Mouse (Mus musculus): ENCODE data around the gene Ggt1. TPM values are rescaled to one million over a fixed set of nuclear protein-coding genes. Genes with fewer than 3 reads are reported as not detected.
A peak's percentile ranks its signal among the peaks of the same experiment; 100 is the strongest.

The Ggt1 gene
- total RNA-seq, 2 experiments from 2014 or later, result 0.33 TPM; not detected in 1

DNA sequence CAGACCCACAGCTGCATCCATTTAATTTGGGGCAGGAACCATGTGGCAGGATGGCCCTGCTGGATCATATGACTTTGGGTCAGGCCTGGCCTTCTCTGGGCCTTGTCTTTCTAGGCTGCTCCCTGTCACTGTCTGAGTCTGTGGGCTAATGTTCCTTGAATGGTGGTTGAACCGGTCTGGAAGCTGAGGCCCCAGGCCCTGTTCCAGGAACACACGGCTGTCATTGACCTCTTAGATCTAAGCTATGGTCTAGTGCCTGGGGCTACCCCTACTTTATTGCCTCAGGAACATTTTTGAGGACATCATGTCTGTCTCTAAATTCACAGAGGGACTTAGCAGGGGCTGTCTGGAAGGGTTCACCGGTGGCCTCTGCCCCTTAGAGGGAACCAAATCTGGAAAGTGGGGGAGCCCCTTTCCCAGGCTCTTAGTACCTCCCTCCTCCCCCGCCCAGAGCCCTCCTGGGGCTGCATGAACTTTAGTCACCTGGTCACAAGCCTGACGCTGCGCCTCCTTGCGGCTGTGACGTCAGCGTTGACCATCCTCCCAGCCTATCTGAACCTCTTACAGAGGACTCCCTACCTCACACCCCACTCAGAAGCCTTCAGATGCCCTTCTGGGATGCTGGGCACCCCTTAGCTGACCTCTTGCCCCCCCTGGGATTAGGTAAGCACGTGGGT is 9.7 kb downstream of the Ggt1 start:
- DNase-seq, result no peak
- intact Hi-C loops (cut with DNase I), result no loop called here

GRCm38 (mm10) chr10:75571937-75572336 is 10.5 kb downstream of the Ggt1 start:
- no peak for DNase-seq
- intact Hi-C loops (cut with DNase I), result no loop called here

DNA sequence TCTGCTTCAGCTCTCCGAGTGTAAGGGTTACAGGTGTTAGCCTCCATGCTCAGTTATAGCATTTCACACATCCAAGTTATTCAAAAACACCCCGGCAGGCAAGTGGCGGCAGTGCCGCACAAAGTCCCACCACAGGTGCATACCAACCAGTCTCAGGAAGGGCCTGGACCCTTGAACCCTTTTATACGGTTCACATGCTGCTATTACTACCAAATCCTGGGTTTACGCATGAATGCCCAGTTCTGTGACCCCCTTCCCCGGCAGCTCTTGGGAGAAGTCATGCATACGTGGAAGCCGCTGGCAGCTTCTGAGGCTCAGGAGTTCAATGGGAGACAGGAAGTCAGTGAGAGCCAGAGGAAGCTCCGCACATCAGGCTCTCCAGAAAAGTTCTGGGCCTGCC is 11.8 kb downstream of the Ggt1 start:
- DNase-seq, result no peak
- intact Hi-C loops (cut with DNase I), result no loop called here

DNA sequence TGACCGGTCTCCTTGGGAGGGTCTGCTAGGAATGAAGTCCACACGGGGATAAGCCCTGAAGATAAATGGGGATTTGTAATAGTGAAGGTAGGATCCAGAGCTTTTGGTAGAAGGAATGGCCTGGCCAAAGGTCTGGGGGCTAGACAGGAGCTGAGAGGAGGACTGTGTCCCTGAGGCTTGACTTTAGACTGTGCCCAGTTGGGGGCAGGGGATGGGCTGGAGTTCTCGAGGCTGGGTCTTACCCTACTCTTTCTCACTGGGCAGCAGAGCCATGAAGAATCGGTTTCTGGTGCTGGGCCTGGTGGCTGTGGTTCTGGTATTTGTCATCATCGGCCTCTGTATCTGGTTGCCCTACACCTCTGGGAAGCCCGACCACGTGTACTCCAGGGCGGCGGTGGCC is 12.6 kb downstream of the Ggt1 start:
- intact Hi-C loops (cut with DNase I), result no loop called here
- DNase-seq, result no peak

- DNase-seq, result no peak
- intact Hi-C loops (cut with DNase I), result no loop called here
Observed at GRCm38 (mm10) chr10:75579129-75579528, 17.7 kb downstream of the Ggt1 start.

GRCm38 (mm10) chr10:75585876-75586552 is 24.6 kb downstream of the Ggt1 start:
- intact Hi-C loops (cut with DNase I), result loop anchor here (2.0 to 5.0 kb wide), 3 partner anchors 117 to 363 kb away; no protein-coding TSS in a partner anchor
- peak; percentile 86 to 88 for DNase-seq

GRCm38 (mm10) chr10:75586553-75586879 is 25.1 kb downstream of the Ggt1 start:
- intact Hi-C loops (cut with DNase I), result loop anchor here (2.0 to 5.0 kb wide), 3 partner anchors 116 to 362 kb away; no protein-coding TSS in a partner anchor
- DNase-seq, result no peak

GRCm38 (mm10) chr10:75587781-75588180 is 26.4 kb downstream of the Ggt1 start:
- intact Hi-C loops (cut with DNase I), result loop anchor here (1.0 to 5.0 kb wide), 4 partner anchors 48 to 361 kb away; no protein-coding TSS in a partner anchor
- DNase-seq, result no peak

DNA sequence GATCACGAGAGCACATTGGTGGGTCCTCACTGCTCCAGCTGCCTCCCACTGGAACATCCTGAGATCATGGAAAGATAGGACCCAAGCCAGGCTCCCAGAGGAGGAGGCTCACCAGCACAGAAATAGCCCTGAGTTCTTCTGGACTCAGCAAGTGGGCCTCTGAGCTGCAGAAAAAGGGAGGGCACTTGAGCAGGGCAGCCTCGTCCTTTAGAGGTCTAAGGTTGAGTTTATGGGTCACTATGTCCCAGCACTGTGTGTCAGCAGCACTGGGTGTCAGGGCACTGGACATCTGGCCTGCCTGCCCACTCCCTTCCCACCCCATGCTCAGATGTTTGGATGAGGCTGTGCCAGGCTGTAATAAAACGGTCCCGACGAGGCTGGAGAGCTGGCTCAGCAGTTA is 26.9 kb downstream of the Ggt1 start:
- DNase-seq, result peak in 1 of 2 experiments; percentile 33
- intact Hi-C loops (cut with DNase I), result loop anchor here (5.0 kb wide), 1 partner anchor 264 kb away; no protein-coding TSS in a partner anchor

- DNase-seq, result peak; percentile 53 to 58
- intact Hi-C loops (cut with DNase I), result loop anchor here (5.0 kb wide), 1 partner anchor 263 kb away; no protein-coding TSS in a partner anchor
Observed at GRCm38 (mm10) chr10:75589129-75589528, 27.7 kb downstream of the Ggt1 start, which contains the start of gene Ggt5. Ggt5 (plus strand) TSS chr10:75589340.

- DNase-seq, result peak in 1 of 2 experiments; percentile 28
- intact Hi-C loops (cut with DNase I), result loop anchor here (5.0 kb wide), 1 partner anchor 263 kb away; no protein-coding TSS in a partner anchor
Observed at GRCm38 (mm10) chr10:75589651-75590050, 28.2 kb downstream of the Ggt1 start.

GRCm38 (mm10) chr10:75591211-75591894 is 29.9 kb downstream of the Ggt1 start:
- intact Hi-C loops (cut with DNase I), result no loop called here
- DNase-seq, result no peak

DNA sequence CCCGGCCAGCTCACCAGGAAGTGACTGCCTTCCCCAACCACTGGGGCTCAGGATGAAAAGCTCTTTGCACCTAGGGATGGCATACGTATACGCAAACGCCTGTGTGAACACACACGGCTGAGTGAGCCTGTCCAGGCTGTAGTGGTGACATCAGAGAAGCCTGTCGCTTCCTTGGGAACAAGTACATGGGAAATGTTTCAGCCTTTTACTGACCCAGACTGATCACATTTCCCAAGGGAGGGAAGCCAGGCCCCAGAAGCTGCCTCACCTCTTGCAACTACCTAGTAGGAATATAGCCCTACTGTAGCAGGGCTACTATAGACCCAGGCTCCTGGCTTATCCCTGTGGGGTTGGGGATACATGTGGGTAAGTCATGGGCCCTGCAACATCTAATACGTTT is 31.2 kb downstream of the Ggt1 start:
- intact Hi-C loops (cut with DNase I), result no loop called here
- no peak for DNase-seq

GRCm38 (mm10) chr10:75595981-75596380 is 34.6 kb downstream of the Ggt1 start:
- peak; percentile 56 to 73 for DNase-seq

DNA sequence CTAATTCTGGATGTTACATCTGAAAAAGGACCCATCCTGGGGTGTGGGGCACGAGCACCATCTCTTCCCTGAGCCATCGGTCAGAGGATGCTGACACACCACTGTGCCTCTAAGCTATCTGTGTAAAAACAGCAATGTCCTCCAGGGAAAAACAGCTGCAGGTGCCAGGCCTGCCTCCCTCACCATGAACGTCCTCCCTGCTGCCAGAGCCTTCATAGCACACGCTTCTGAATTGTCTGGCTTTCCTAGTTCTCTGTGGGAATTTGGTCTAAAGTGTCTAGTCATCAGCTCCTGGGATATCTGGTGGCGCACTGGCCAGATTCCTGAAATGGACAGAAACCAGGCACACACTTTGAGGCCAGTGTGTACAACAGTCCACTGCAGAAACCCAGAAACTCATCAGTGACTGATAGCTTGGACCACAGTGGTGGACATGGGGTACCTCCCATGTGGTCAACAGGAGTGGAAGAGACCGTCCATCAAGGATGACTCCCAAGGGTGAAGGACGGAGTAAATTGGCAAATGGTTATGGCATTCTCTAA is 38.9 kb downstream of the Ggt1 start:
- intact Hi-C loops (cut with DNase I), result no loop called here
- DNase-seq, result no peak

More at GRCm38 (mm10) chr10:75595981-75596380, 34.6 kb downstream of the Ggt1 start:
- intact Hi-C loops (cut with DNase I), result no loop called here

DNA sequence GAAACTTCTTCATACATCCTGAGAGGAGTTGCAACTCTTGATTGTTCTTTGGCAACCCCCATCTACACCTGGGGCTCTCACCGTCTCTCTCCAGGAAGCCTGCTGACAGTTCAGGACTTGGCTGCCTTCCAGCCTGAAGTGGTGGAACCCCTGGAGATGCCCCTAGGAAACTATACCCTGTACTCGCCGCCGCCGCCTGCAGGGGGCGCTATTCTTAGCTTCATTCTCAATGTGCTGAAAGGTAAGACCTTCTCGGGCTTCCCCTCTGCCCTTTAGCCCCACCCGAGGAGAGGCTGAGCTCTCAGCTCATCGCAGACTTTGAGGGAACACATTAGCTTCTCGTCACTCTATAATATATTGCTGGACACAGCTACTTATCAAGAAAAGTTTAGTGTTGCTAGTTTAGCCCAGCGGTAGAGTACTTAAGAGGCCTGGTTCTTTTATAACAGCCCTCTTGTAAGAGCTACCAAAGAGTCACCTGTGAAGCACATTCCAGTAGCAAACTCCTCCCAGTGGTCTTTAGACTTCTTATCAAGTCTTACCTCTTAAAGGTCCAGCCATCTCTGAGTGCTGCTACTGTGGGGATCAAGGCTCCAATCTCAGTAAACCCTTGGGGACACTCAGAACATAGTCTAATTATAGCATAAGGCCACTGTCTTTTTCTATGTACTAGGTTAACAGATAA is 43.9 kb downstream of the Ggt1 start:
- no peak for DNase-seq
- intact Hi-C loops (cut with DNase I), result no loop called here

GRCm38 (mm10) chr10:75607253-75607652 is 45.8 kb downstream of the Ggt1 start:
- intact Hi-C loops (cut with DNase I), result no loop called here
- no peak for DNase-seq

- intact Hi-C loops (cut with DNase I), result no loop called here
Observed at GRCm38 (mm10) chr10:75608975-75609374, 47.6 kb downstream of the Ggt1 start.

GRCm38 (mm10) chr10:75610486-75610885 is 49.1 kb downstream of the Ggt1 start:
- intact Hi-C loops (cut with DNase I), result no loop called here
- DNase-seq, result no peak

More at GRCm38 (mm10) chr10:75608975-75609374, 47.6 kb downstream of the Ggt1 start:
- DNase-seq, result no peak

DNA sequence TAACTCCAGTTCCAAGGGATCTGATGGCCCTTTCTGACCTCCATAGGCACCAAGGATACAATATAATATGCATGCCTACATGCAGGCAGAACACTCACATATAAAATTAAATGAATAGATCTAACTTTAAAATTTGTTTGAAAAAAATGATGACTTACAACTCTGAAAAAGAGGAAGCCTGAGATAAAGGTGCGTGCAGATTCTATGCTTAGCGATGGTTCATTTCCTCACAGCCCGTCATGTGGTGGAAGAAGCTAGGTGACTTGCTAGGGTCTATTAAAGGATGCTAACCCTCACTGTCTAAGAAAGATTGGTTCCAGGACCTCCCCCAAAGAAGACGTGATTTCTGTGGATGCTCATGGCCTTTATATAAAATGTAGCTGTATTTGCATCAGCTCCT is 54.6 kb downstream of the Ggt1 start:
- no peak for DNase-seq
- intact Hi-C loops (cut with DNase I), result no loop called here
